Mouse (Mus musculus) forebrain, embryonic 15.5 days (tissue): ENCODE data around the gene Pygl. TPM values are rescaled to one million over a fixed set of nuclear protein-coding genes. Genes with fewer than 3 reads are reported as not detected.
"Not testable (repeated sequence)": the region's sequence is repeated elsewhere in the genome, so short reads cannot be mapped to it uniquely, and the experiment has no call there.

ENCODE experiments used
- ATAC-seq: fragments of 200-750 bp; cut with Nextera tagmentation; replicated peaks from 2 replicates; pipeline ENCODE4 v1.8.0; 2017; ENCODE audit warnings: mild to moderate bottlenecking, moderate TSS enrichment, moderate library complexity
- H3K27ac ChIP-seq: fragments of 300-500 bp; sonication (generic); replicated peaks from 2 replicates; pipeline ENCODE4 v1.5.1; 2015; ENCODE audit warnings: mild to moderate bottlenecking, inconsistent platforms
- H3K27me3 ChIP-seq: fragments of 300-500 bp; sonication (generic); 2 replicates; pipeline ENCODE4 v1.6.1; 2015; ENCODE audit warnings: inconsistent platforms
- H3K36me3 ChIP-seq: fragments of 300-500 bp; sonication (generic); 2 replicates; pipeline ENCODE4 v1.6.1; 2015; ENCODE audit warnings: mild to moderate bottlenecking, inconsistent platforms
- H3K4me1 ChIP-seq: fragments of 300-500 bp; sonication (generic); 2 replicates; pipeline ENCODE4 v1.6.1; 2015; ENCODE audit warnings: inconsistent platforms
- H3K4me2 ChIP-seq: fragments of 300-500 bp; sonication (generic); replicated peaks from 2 replicates; pipeline ENCODE4 v1.6.1; 2015; ENCODE audit warnings: mild to moderate bottlenecking, inconsistent platforms
- H3K4me3 ChIP-seq: fragments of 300-500 bp; sonication (generic); 2 replicates; pipeline ENCODE4 v1.5.1; 2015; ENCODE audit warnings: mild to moderate bottlenecking, inconsistent platforms
- H3K9ac ChIP-seq: fragments of 300-500 bp; sonication (generic); replicated peaks from 2 replicates; pipeline ENCODE4 v1.6.1; 2015; ENCODE audit warnings: mild to moderate bottlenecking, inconsistent platforms
- H3K9me3 ChIP-seq: fragments of 300-500 bp; sonication (generic); 2 replicates; pipeline ENCODE4 v1.6.1; 2016; ENCODE audit warnings: inconsistent platforms
- WGBS: fragments of 180-500 bp; shearing (Covaris S2); methylation state at CpG from one replicate; pipeline ENCODE4 v1.1.7; 2015; ENCODE audit warnings: mixed read lengths; 5-methylcytosine and 5-hydroxymethylcytosine counted together
- polyA plus RNA-seq: library from polyadenylated mRNA; unstranded; fragments of >200 nt; fragmentation: Nextera tagmentation; extraction: Ambion mirVana; gene quantifications from 2 replicates; pipeline ENCODE4 v1.2.1, GENCODE M21; 2015

The Pygl gene
- polyA plus RNA-seq, 1 experiment from 2014 or later, result 6.7 TPM

DNA sequence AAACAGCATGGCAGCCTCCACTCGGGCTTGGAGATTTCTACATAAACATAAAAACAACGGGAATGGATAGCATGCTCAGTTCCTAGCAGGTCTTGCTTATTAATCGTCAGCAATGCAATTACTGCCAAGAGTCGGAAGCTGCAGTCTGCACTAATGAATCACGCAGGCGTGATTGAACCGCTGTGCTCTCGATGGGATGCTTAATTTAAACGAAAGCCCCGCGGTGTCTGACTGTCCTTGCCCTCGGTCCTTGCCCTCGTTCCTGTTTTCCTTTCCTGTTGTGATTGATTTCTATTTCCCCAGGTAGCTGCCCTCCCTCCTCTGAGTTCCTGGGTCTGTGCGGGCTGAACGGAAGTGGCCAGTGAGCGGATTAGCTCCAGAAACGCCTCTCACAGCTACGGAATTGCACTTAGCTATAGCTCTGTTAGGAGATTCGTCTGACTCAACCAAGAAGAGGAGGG, 39.0 kb downstream of the Pygl start:
- no peaks in the 10 kb centered on the region for H3K27me3 ChIP-seq
- H3K9me3 ChIP-seq, result no peaks in the 10 kb centered on the region
- H3K36me3 ChIP-seq, result no peaks in the 10 kb centered on the region
- H3K4me1 ChIP-seq, result 0 out of 2 replicates have a peak, but pooled peaks cover 11% of the 10 kb centered on the region
- WGBS, result 11% methylated on average over 19 of the region's 19 CpGs
- peak overlapping the region; percentile 54 for H3K4me2 ChIP-seq
- H3K4me3 ChIP-seq, result peak overlapping the region; percentile 41
- H3K27ac ChIP-seq, result 0 out of 2 replicates have a peak overlapping the region, but pooled peaks have one; percentile 21
- peak overlapping the region; percentile 47 for H3K9ac ChIP-seq
- ATAC-seq, result peak; percentile 71

DNA sequence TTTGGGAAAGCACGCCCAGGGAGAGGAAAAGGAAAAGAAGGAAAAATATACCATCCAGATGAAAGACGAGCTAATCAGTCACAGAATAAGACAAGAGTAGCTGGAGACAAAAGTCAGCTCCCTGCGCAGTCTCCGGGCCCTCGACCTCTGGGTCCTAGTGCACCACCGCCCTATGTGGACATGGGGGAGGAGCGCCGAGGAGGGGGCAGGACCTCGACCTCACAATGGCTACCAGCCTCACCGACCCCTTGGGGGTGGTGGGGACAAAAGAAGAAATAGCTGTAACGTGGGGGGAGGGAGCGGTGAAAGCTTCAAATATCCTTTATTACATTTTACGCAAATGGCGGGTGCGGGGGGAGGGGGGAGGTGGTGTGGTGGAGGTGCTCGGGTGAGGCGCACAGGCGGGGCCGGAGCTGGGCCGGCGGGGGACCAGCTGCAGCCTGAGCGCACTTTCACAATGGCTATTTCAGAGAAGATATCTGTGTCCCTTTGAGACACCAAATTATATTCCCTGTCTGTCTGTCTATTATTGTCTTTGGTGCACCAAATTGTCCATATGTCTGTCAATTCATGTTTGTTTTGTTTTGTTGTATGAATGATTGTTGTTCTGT, 47.0 kb downstream of the Pygl start:
- no peak overlapping the region for H3K4me2 ChIP-seq
- no peak overlapping the region for H3K9ac ChIP-seq
- H3K27me3 ChIP-seq, result no peaks in the 10 kb centered on the region
- H3K27ac ChIP-seq, result no peak overlapping the region
- H3K36me3 ChIP-seq, result no peaks in the 10 kb centered on the region
- H3K9me3 ChIP-seq, result no peaks in the 10 kb centered on the region
- WGBS, result 78% methylated on average over 22 of the region's 22 CpGs
- H3K4me1 ChIP-seq, result no peaks in the 10 kb centered on the region
- peak overlapping the region; percentile 10 for H3K4me3 ChIP-seq
- ATAC-seq, result no peak

DNA sequence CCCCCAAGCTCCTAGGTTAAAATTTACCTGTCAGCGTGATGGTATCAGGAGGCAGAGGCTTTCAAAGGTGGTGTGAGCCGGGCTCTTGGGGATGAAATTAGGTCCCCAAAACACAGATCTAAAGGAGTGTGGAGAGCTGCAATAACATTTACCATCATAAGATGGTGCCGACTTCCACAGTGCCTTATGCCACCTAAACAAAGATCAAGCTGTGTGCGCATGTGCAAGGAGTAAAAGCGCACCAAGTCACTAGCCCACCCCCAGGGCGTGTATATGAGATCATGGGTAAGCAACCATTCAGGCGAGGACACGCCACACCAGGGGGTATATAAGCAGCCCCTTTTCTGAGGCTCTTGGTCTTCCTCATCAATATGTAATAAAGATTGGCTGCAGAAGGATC, 47.8 kb downstream of the Pygl start:
- not testable (repeated sequence) for H3K4me1 ChIP-seq, H3K9me3 ChIP-seq, H3K36me3 ChIP-seq, H3K4me2 ChIP-seq, ATAC-seq, H3K4me3 ChIP-seq, H3K27ac ChIP-seq, H3K27me3 ChIP-seq, H3K9ac ChIP-seq
- 93% methylated on average over 8 of the region's 8 CpGs for WGBS

DNA sequence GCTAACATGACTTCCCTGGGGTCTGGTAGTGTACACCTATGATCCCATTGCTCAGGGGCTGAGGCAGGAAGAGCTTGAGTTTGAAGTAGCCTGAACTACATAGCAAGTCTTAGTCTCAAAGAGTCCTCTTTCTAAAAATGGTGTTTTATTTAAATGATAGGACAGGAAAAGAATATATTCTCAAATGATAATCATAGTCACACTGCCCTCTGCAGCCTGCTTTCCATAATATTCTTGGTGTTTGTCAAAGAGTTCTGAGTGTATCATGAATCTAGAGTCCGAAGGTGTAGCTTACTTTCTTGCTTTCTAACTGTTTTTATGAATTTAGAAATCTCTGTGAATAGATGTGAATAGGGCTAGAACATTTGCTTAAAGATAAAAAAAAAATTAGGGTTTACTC, 61.3 kb downstream of the Pygl start:
- H3K36me3 ChIP-seq, result no peaks in the 10 kb centered on the region
- H3K9me3 ChIP-seq, result no peaks in the 10 kb centered on the region
- H3K27ac ChIP-seq, result no peak overlapping the region
- no peak overlapping the region for H3K4me3 ChIP-seq
- no peaks in the 10 kb centered on the region for H3K4me1 ChIP-seq
- ATAC-seq, result no peak
- H3K27me3 ChIP-seq, result no peaks in the 10 kb centered on the region
- no peak overlapping the region for H3K4me2 ChIP-seq
- no peak overlapping the region for H3K9ac ChIP-seq
- 93% methylated on average over 1 of the region's 1 CpGs for WGBS

DNA sequence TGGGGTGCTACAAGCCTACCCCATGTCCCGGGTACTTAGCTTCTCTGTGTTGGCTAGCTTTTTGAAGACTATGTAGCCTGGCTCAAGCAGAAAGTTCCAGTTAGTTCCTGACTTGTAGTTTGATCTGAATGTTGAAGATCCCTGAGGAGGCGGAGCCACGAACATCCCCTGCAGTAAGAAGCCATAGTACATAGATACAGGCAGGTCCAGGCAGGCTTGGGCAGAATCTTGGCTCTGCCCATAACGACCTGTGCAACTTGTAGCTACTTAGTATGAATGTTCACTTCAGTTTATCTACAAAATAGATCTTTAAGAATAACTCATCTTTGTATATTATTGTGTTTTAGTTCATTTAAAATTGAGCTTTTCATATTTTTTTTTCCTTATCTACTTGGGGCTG, 63.3 kb downstream of the Pygl start:
- H3K27ac ChIP-seq, result no peak overlapping the region
- H3K36me3 ChIP-seq, result no peaks in the 10 kb centered on the region
- H3K9ac ChIP-seq, result no peak overlapping the region
- 86% methylated on average over 4 of the region's 4 CpGs for WGBS
- H3K27me3 ChIP-seq, result no peaks in the 10 kb centered on the region
- no peaks in the 10 kb centered on the region for H3K9me3 ChIP-seq
- ATAC-seq, result no peak
- H3K4me2 ChIP-seq, result no peak overlapping the region
- H3K4me1 ChIP-seq, result no peaks in the 10 kb centered on the region
- no peak overlapping the region for H3K4me3 ChIP-seq

DNA sequence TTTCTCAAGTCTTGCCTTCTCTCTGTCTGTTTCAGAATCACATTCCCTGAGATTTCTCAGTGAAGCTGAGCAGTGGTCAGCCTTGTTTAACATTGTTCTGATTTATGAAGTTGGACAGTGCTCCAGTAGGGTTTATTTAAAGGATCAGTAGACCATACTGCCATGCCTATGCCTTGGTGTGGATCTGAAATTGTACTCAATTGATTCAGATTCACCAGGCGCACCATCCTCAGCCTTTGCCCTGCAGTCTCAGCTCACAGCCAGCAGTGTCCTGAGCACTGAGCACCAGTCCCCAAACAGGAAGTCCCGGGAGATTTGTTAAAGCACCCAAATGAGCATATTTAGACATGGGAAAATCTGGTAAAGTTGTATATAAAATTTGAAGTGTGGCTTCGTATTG, 66.5 kb downstream of the Pygl start:
- Histone ChIP-seq H3K9me3 (no peaks in the 10 kb centered on the region), H3K27me3 (no peaks in the 10 kb centered on the region), H3K4me1 (no peaks in the 10 kb centered on the region), H3K27ac (no peak overlapping the region), H3K4me2 (no peak overlapping the region), H3K36me3 (no peaks in the 10 kb centered on the region), H3K9ac (no peak overlapping the region), H3K4me3 (no peak overlapping the region)
- no peak for ATAC-seq
- WGBS, result 90% methylated on average over 3 of the region's 3 CpGs

DNA sequence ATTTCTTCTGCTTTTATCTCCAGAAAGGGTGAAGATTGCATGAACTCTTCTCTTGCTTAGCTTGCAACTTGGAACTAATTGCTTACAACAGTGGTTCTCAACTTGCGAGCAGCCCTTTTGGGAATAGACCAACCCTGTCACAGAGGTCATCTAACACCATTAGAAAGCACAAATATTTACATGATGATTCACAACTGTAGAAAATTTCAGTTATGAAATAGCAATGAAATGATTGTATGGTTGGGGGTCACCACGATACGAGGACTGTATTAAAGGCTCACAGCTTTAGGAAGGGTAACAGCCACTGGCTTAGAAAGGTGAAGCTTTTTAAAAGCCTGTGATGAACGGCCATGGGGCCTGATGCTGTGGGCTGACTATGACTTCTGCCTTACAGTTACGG, 70.2 kb downstream of the Pygl start:
- H3K27me3 ChIP-seq, result no peaks in the 10 kb centered on the region
- H3K9me3 ChIP-seq, result no peaks in the 10 kb centered on the region
- H3K4me2 ChIP-seq, result no peak overlapping the region
- no peak overlapping the region for H3K4me3 ChIP-seq
- no peaks in the 10 kb centered on the region for H3K36me3 ChIP-seq
- no peaks in the 10 kb centered on the region for H3K4me1 ChIP-seq
- no peak for ATAC-seq
- H3K27ac ChIP-seq, result no peak overlapping the region
- 88% methylated on average over 5 of the region's 5 CpGs for WGBS
- H3K9ac ChIP-seq, result no peak overlapping the region

DNA sequence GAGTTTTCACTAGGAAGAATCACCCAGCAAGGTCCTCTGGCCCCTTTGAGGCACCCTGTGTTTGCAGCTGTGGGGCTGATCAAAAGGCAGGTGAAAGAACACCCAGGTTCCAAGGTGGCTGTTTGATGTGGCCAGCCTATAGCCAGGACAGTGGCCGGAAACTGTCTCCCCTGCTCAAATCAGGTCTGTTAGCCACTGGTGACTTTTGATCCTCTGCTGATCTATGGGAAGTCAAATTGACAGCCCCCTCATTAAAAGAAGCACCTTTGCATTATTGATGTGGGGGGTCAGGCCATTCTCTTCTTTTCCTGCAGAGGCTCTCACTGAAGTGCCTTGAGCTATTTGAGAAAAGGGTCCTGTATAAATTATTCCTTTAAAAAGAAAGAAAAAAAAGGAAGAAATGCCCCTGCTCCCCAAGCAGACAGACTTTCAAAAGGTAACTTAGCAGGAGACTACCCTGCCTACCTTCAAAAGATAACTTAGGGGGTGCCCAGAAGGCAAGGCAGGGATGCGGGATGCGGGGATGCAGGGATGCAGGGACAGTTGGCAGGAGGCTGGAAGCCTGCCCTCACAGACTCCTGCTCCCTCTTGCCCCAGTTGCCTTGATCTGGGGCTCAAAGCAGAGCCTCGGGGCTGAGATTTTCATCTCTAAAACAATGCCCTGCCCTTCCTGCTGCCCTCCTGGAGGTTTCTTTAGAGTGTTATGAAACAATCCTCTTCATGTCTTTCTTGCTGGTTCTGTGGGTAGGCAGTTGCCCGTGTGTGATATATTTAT, 73.8 kb downstream of the Pygl start:
- H3K4me3 ChIP-seq, result no peak overlapping the region
- no peak for ATAC-seq

DNA sequence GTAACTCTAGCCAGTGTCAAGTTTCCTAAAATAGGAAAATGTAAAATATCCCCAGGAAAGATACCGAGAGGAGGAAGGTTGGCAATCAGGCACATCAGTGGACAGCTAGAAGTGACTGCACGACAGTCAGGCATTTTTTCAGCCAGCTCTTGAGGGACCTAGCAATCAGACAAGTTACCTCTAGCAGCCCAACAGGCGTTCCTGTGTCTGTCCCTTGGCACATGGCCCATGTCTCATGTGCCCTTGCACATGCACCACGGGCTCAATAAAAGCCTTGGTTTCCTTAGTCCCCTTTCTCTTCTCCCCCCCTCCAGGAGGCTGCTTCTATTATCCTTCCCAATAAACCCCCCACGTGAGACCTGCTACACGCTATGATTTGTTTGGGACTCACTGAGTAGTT, 75.1 kb downstream of the Pygl start:
- Histone ChIP-seq H3K36me3 (no peaks in the 10 kb centered on the region), H3K9ac (no peak overlapping the region), H3K4me1 (no peaks in the 10 kb centered on the region), H3K27me3 (no peaks in the 10 kb centered on the region), H3K4me2 (no peak overlapping the region), H3K9me3 (no peaks in the 10 kb centered on the region), H3K27ac (no peak overlapping the region), H3K4me3 (no peak overlapping the region)
- ATAC-seq, result no peak
- WGBS, result 52% methylated on average over 6 of the region's 6 CpGs

More for the DNA sequence above, 73.8 kb downstream of the Pygl start:
- Histone ChIP-seq H3K9ac (no peak overlapping the region), H3K9me3 (no peaks in the 10 kb centered on the region), H3K4me1 (no peaks in the 10 kb centered on the region), H3K27me3 (no peaks in the 10 kb centered on the region), H3K36me3 (no peaks in the 10 kb centered on the region), H3K27ac (no peak overlapping the region), H3K4me2 (no peak overlapping the region)
- 40% methylated on average over 5 of the region's 5 CpGs for WGBS

DNA sequence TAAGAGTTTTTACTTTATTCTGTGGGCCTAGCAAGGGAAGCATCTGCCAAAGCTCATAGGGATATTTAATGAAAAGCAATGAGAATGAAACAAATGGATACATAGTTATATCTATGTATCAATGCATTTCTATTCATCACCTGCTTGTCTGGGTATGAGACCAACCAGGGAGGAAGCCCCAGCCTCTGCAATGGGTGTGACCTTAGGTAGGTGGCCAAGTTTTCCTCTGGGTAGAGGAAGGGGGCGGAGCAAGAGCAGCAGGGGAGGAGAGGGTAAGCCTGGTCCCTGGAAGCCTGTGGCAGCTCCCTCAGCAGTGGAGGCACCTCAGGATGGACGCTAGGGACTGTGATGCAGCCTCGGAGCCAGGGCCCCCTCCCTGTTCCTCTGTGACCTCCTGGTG, 77.4 kb downstream of the Pygl start, which contains the start of gene Abhd12b:
Gene Abhd12b, plus strand, starts transcription at position 301 of the 400 bp plus-strand sequence.
- Histone ChIP-seq H3K4me1 (peaks cover 2% of the 10 kb centered on the region), H3K36me3 (no peaks in the 10 kb centered on the region), H3K9me3 (no peaks in the 10 kb centered on the region), H3K27me3 (no peaks in the 10 kb centered on the region), H3K4me3 (no peak within 1 kb of the TSS), H3K9ac (no peak within 1 kb of the TSS), H3K27ac (no peak within 1 kb of the TSS), H3K4me2 (no peak within 1 kb of the TSS)
- ATAC-seq, result no peak
- WGBS, result 56% methylated on average over 3 of the region's 3 CpGs

DNA sequence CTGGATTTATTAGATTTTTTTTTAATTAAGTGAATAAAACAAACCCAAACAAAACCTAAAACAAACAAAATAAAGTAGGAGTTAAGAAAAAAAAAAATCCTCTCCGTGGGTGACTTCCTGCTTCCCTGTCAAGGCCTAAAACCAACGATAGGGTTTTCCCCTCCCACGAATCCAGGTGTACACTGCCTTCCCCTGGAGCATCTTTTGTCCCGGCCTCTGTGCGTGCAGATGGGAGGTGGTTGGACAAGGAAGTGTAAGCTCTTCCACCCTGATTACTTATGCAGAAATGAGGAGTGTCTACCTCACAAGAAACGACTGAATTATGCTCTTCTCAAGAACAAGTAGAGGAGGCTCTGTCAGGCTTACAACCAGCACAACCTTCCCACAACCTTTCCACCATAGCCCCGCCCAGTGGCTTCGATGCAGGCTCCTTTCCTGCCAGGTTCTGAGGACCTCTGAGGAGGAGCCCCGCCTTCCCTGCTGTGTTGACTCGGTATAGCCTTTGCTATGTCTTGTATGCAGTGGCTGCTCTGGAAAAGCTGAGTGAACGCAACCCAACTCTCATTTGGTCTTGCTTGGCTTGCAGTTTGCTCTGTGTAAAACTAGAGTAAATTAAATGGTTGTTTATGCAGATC, 82.5 kb downstream of the Pygl start:
- no peak overlapping the region for H3K4me3 ChIP-seq
- peaks cover 16% of the 10 kb centered on the region for H3K4me1 ChIP-seq
- H3K27me3 ChIP-seq, result no peaks in the 10 kb centered on the region
- peak overlapping the region; percentile 44; the same call in 1 of the 2 replicates for H3K27ac ChIP-seq
- no peaks in the 10 kb centered on the region for H3K36me3 ChIP-seq
- WGBS, result 12% methylated on average over 11 of the region's 11 CpGs
- no peak overlapping the region for H3K9ac ChIP-seq
- peak overlapping the region; percentile 23; the same call in 1 of the 2 replicates for H3K4me2 ChIP-seq
- H3K9me3 ChIP-seq, result no peaks in the 10 kb centered on the region
- ATAC-seq, result no peak

DNA sequence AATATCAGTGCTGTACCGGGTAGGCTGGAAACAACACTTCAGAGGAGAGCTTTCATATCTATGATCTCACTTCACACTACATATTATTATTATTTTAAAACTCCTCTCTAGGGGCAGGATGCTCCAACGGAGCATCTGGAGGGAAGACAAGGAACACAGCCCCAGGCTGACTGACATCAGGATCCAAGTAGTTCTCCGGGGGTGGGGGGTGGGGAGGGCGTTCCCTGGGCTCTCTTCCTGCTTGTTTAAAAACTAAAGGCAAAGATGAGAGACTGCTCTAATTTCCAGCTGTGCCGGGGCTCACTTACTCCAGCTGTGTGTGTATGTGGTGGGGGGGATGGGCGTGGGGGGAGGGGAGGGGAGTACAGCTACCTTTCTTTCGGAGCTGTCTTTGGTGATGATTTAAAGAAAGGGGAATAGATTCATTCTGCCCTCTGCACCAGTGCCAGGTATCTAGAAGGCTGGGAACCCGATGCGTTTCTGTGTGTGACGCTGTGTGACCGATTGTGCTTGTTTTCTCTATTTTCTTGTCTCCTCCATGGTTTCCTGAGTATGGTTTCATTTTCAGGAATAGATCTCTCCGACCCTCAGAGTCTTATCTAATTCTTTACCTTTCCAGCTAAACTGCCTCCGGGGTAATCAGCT, 83.2 kb downstream of the Pygl start:
- no peak overlapping the region for H3K9ac ChIP-seq
- H3K9me3 ChIP-seq, result no peaks in the 10 kb centered on the region
- H3K27ac ChIP-seq, result 0 out of 2 replicates have a peak overlapping the region, but pooled peaks have one; percentile 31
- peak overlapping the region; percentile 23 for H3K4me2 ChIP-seq
- ATAC-seq, result 0 out of 2 replicates have a peak, but pooled peaks have one; percentile 11
- 0 out of 2 replicates have a peak overlapping the region, but pooled peaks have one; percentile 9 for H3K4me3 ChIP-seq
- peaks cover 16% of the 10 kb centered on the region for H3K4me1 ChIP-seq
- no peaks in the 10 kb centered on the region for H3K27me3 ChIP-seq
- 11% methylated on average over 13 of the region's 13 CpGs for WGBS
- no peaks in the 10 kb centered on the region for H3K36me3 ChIP-seq
